Comparison of ENCODE assay signal across 27 mouse cellular contexts in the genomic region with DNA sequence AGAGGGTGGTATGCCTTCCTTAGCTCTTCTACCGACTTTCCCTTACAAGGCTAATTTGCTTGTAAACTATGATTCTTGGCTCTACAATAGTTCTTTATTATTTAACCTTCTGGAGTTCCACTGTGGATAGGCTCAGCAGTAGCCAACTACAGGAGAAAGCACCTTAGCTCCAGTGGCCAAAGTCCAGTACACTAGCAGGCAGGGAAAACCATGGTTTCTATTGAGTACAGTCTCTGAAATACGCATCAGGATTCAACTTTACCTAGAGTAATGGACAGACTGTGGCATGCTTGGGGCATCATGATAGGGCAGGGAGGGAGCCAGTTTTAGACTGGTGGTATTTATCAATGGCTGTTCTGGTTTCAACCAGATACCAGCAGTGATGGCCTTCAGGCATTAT. TPM values are rescaled to one million over a fixed set of nuclear protein-coding genes. Genes with fewer than 3 reads are reported as not detected.
DNase-seq lines count a peak whose midpoint lies in the region; ATAC-seq lines count a peak whose summit lies in the region.
"Had no signal": no experiment of that assay in that cellular context is flagged by ENCODE, and none has a peak within 500 bp of the region (broad histone marks: within the 10 kb centered on the region; RNA-seq: fewer than 3 reads in every experiment).

No protein-coding gene starts in this region.

- ATAC-seq in kidney, embryonic 16.5 days (ENCODE audit: low FRiP score, low TSS enrichment), result no peak
- no peak for ATAC-seq in kidney, embryonic 15.5 days (replicated peaks; ENCODE audit: low FRiP score)
- no peak for ATAC-seq in midbrain, embryonic 16.5 days
- ATAC-seq: forebrain, embryonic 14.5 days; forebrain, postnatal 0 days had no signal

- H3K9me3 ChIP-seq in kidney, embryonic 16.5 days (ENCODE audit: low read length), result no peaks in the 10 kb centered on the region
- H3K9me3 ChIP-seq in kidney, embryonic 15.5 days (replicated peaks), result no peaks in the 10 kb centered on the region
- no peaks in the 10 kb centered on the region; the same call in 1 of the 2 replicates for H3K9me3 ChIP-seq in midbrain, embryonic 16.5 days (replicated peaks; ENCODE audit: control insufficient read depth, low read length, poor library complexity, severe bottlenecking)
- H3K9me3 ChIP-seq: embryonic facial prominence, embryonic 12.5 days; embryonic facial prominence, embryonic 15.5 days; G1E; heart, embryonic 13.5 days had no signal

- H3K4me1 ChIP-seq in kidney, embryonic 16.5 days (ENCODE audit: insufficient read depth, low read length), result no peaks in the 10 kb centered on the region
- H3K4me1 ChIP-seq in kidney, embryonic 15.5 days, result no peaks in the 10 kb centered on the region
- no peaks in the 10 kb centered on the region for H3K4me1 ChIP-seq in midbrain, embryonic 16.5 days (ENCODE audit: control insufficient read depth, insufficient read depth, low read length)
- H3K4me1 ChIP-seq: embryonic facial prominence, embryonic 15.5 days had no signal

- no peak overlapping the region for H3K9ac ChIP-seq in kidney, embryonic 16.5 days (replicated peaks; ENCODE audit: low read length)
- no peak overlapping the region for H3K9ac ChIP-seq in kidney, embryonic 15.5 days
- no peak overlapping the region for H3K9ac ChIP-seq in midbrain, embryonic 16.5 days (ENCODE audit: low read depth, low read length)
- H3K9ac ChIP-seq: embryonic facial prominence, embryonic 12.5 days; embryonic facial prominence, embryonic 15.5 days; forebrain, postnatal 0 days; heart, embryonic 13.5 days; hindbrain, embryonic 14.5 days had no signal

- H3K4me3 ChIP-seq in kidney, embryonic 16.5 days (ENCODE audit: low read length), result no peak overlapping the region
- H3K4me3 ChIP-seq in kidney, embryonic 15.5 days (replicated peaks), result no peak overlapping the region
- H3K4me3 ChIP-seq in midbrain, embryonic 16.5 days (ENCODE audit: low read depth, low read length), result no peak overlapping the region
- H3K4me3 ChIP-seq: embryonic facial prominence, embryonic 12.5 days; embryonic facial prominence, embryonic 15.5 days; gastrocnemius, adult 2 months; heart, embryonic 13.5 days had no signal

- no peak overlapping the region for H3K4me2 ChIP-seq in kidney, embryonic 16.5 days (replicated peaks; ENCODE audit: low read depth, low read length)
- H3K4me2 ChIP-seq in kidney, embryonic 15.5 days, result no peak overlapping the region
- no peak overlapping the region for H3K4me2 ChIP-seq in midbrain, embryonic 16.5 days (ENCODE audit: low read length)
- H3K4me2 ChIP-seq: embryonic facial prominence, embryonic 12.5 days; embryonic facial prominence, embryonic 15.5 days; heart, embryonic 13.5 days; hindbrain, embryonic 14.5 days had no signal

- H3K36me3 ChIP-seq in kidney, embryonic 16.5 days (ENCODE audit: insufficient read depth, low read length), result no peaks in the 10 kb centered on the region
- no peaks in the 10 kb centered on the region for H3K36me3 ChIP-seq in kidney, embryonic 15.5 days
- no peaks in the 10 kb centered on the region for H3K36me3 ChIP-seq in midbrain, embryonic 16.5 days (ENCODE audit: control insufficient read depth, insufficient read depth, low read length)
- H3K36me3 ChIP-seq: embryonic facial prominence, embryonic 12.5 days; embryonic facial prominence, embryonic 15.5 days; G1E; heart, embryonic 13.5 days had no signal

- peak; percentile 70 for DNase-seq in kidney, adult 11 months
- DNase-seq in kidney, adult 8-10 months, result peak; percentile 55 to 67
- DNase-seq in kidney, postnatal 14 days, result peak; percentile 47
- DNase-seq in kidney, postnatal 36 days, result peak; percentile 65 to 69
- DNase-seq: adrenal gland, adult 2 months; adrenal gland, postnatal 14 days; B cell, adult 2 months; cerebellum, adult 11 months; cerebellum, adult 2 months; cerebellum, adult 9-11 months; cerebellum, postnatal 25 days; forebrain, postnatal 0 days; gastrocnemius, adult 2 months; gastrocnemius, postnatal 14 days; heart, adult 18-20 months; heart, postnatal 14 days; heart, postnatal 4 days had no signal

- H3K27ac ChIP-seq in kidney, embryonic 16.5 days (ENCODE audit: low read length), result no peak overlapping the region
- H3K27ac ChIP-seq in kidney, embryonic 15.5 days, result no peak overlapping the region
- no peak overlapping the region for H3K27ac ChIP-seq in midbrain, embryonic 16.5 days (ENCODE audit: low read length)
- H3K27ac ChIP-seq: embryonic facial prominence, embryonic 12.5 days; embryonic facial prominence, embryonic 15.5 days; gastrocnemius, adult 2 months; heart, embryonic 13.5 days; hindbrain, embryonic 14.5 days had no signal

- 84% methylated on average over 2 of the region's 2 CpGs for WGBS in kidney, embryonic 16.5 days
- 88% methylated on average over 2 of the region's 2 CpGs for WGBS in kidney, embryonic 15.5 days
- 95% methylated on average over 2 of the region's 2 CpGs for WGBS in midbrain, embryonic 16.5 days

- H3K27me3 ChIP-seq in kidney, embryonic 16.5 days (ENCODE audit: insufficient read depth, low read length), result no peaks in the 10 kb centered on the region
- H3K27me3 ChIP-seq in kidney, embryonic 15.5 days, result no peaks in the 10 kb centered on the region
- no peaks in the 10 kb centered on the region for H3K27me3 ChIP-seq in midbrain, embryonic 16.5 days (ENCODE audit: control insufficient read depth, insufficient read depth, low read depth, low read length)
- H3K27me3 ChIP-seq: CH12.LX; embryonic facial prominence, embryonic 12.5 days; embryonic facial prominence, embryonic 15.5 days; heart, embryonic 13.5 days had no signal

RNA-seq across cellular contexts. Expression of gene Cdc42bpa, which starts 12.6 kb away (rescaled TPM):
- 15.1 and 15.8 TPM in 2 replicates for polyA plus RNA-seq in kidney, embryonic 16.5 days (2015; fragmentation: Nextera tagmentation; extraction: Ambion mirVana)
- 18.0 and 18.5 TPM in 2 replicates for polyA plus RNA-seq in kidney, embryonic 15.5 days (2015; fragmentation: Nextera tagmentation; extraction: Ambion mirVana)
- polyA plus RNA-seq in midbrain, embryonic 16.5 days (2015; fragmentation: Nextera tagmentation; extraction: Ambion mirVana), result 30.0 and 30.3 TPM in 2 replicates
